In genomic region chr6:114174052-114174397, GRCm38 (mm10) we compare ENCODE assay signal across 15 mouse cellular contexts. TPM values are rescaled to one million over a fixed set of nuclear protein-coding genes. Genes with fewer than 3 reads are reported as not detected.
DNase-seq lines count a peak whose midpoint lies in the region; ATAC-seq lines count a peak whose summit lies in the region.
"Had no signal": no experiment of that assay in that cellular context is flagged by ENCODE, and none has a peak within 500 bp of the region (broad histone marks: within the 10 kb centered on the region; RNA-seq: fewer than 3 reads in every experiment).

No protein-coding gene starts in this region.

- peaks cover 15% of the 10 kb centered on the region for H3K4me1 ChIP-seq in kidney, embryonic 15.5 days
- H3K4me1 ChIP-seq in forebrain, embryonic 12.5 days, result peaks cover 19% of the 10 kb centered on the region
- H3K4me1 ChIP-seq in hindbrain, embryonic 15.5 days (replicated peaks), result peaks cover 19% of the 10 kb centered on the region
- H3K4me1 ChIP-seq in neural tube, embryonic 12.5 days, result peaks cover 20% of the 10 kb centered on the region
- H3K4me1 ChIP-seq: embryonic facial prominence, embryonic 15.5 days; limb, embryonic 12.5 days had no signal

- WGBS in kidney, embryonic 15.5 days, result 4% methylated on average over 8 of the region's 8 CpGs
- WGBS in forebrain, embryonic 12.5 days, result 1% methylated on average over 8 of the region's 8 CpGs
- WGBS in hindbrain, embryonic 15.5 days, result under 1% methylated on average over 8 of the region's 8 CpGs
- 5% methylated on average over 8 of the region's 8 CpGs for WGBS in neural tube, embryonic 12.5 days

- no peaks in the 10 kb centered on the region for H3K36me3 ChIP-seq in kidney, embryonic 15.5 days
- no peaks in the 10 kb centered on the region for H3K36me3 ChIP-seq in forebrain, embryonic 12.5 days (replicated peaks)
- H3K36me3 ChIP-seq in hindbrain, embryonic 15.5 days, result no peaks in the 10 kb centered on the region
- no peaks in the 10 kb centered on the region for H3K36me3 ChIP-seq in neural tube, embryonic 12.5 days
- H3K36me3 ChIP-seq: embryonic facial prominence, embryonic 15.5 days; limb, embryonic 12.5 days had no signal

- H3K27ac ChIP-seq in kidney, embryonic 15.5 days, result 0 out of 2 replicates have a peak overlapping the region, but pooled peaks have one; percentile 7
- 0 out of 2 replicates have a peak overlapping the region, but pooled peaks have one; percentile 53 for H3K27ac ChIP-seq in forebrain, embryonic 12.5 days
- peak overlapping the region; percentile 74 for H3K27ac ChIP-seq in hindbrain, embryonic 15.5 days (replicated peaks)
- no peak overlapping the region for H3K27ac ChIP-seq in neural tube, embryonic 12.5 days
- H3K27ac ChIP-seq: embryonic facial prominence, embryonic 15.5 days; heart, adult 2 months; limb, embryonic 12.5 days had no signal

- no peak overlapping the region for H3K9ac ChIP-seq in kidney, embryonic 15.5 days
- H3K9ac ChIP-seq in forebrain, embryonic 12.5 days, result no peak overlapping the region
- no peak overlapping the region for H3K9ac ChIP-seq in hindbrain, embryonic 15.5 days
- no peak overlapping the region for H3K9ac ChIP-seq in neural tube, embryonic 12.5 days
- H3K9ac ChIP-seq: embryonic facial prominence, embryonic 15.5 days; limb, embryonic 12.5 days; liver, postnatal 0 days had no signal

- DNase-seq in kidney, adult 18-20 months, result no peak
- no peak for DNase-seq in thymus, postnatal 10 days (ENCODE audit: low spot score in 2 of 2)
- DNase-seq in urinary bladder, adult 18-20 months (ENCODE audit: low spot score in 2 of 2), result no peak
- DNase-seq: cerebellum, adult 9-10 months; heart, adult 2 months; heart, postnatal 10 days; kidney, adult 2 months; liver, postnatal 0 days had no signal

- peak; percentile 78; the same call in 1 of the 2 replicates for ATAC-seq in kidney, embryonic 15.5 days (replicated peaks; ENCODE audit: low FRiP score)
- ATAC-seq in forebrain, embryonic 12.5 days (ENCODE audit: low FRiP score), result no peak
- peak; percentile 55 for ATAC-seq in hindbrain, embryonic 15.5 days (ENCODE audit: low FRiP score, low read depth)
- peak; percentile 79 for ATAC-seq in neural tube, embryonic 12.5 days (ENCODE audit: low FRiP score, low read depth)
- ATAC-seq in frontal cortex, adult (ENCODE audit: low TSS enrichment), result no peak
- ATAC-seq: liver, postnatal 0 days had no signal

- H3K27me3 ChIP-seq in kidney, embryonic 15.5 days, result 0 out of 2 replicates have a peak, but pooled peaks cover 12% of the 10 kb centered on the region
- H3K27me3 ChIP-seq in forebrain, embryonic 12.5 days, result peaks cover 50% of the 10 kb centered on the region
- H3K27me3 ChIP-seq in hindbrain, embryonic 15.5 days, result peaks cover 9% of the 10 kb centered on the region
- H3K27me3 ChIP-seq in neural tube, embryonic 12.5 days (replicated peaks), result peaks cover 43% of the 10 kb centered on the region

- no peak overlapping the region for H3K4me3 ChIP-seq in kidney, embryonic 15.5 days (replicated peaks)
- no peak overlapping the region for H3K4me3 ChIP-seq in forebrain, embryonic 12.5 days (replicated peaks)
- H3K4me3 ChIP-seq in hindbrain, embryonic 15.5 days, result no peak overlapping the region
- no peak overlapping the region for H3K4me3 ChIP-seq in neural tube, embryonic 12.5 days
- H3K4me3 ChIP-seq: embryonic facial prominence, embryonic 15.5 days; heart, adult 2 months; limb, embryonic 12.5 days had no signal

- no peaks in the 10 kb centered on the region for H3K9me3 ChIP-seq in kidney, embryonic 15.5 days (replicated peaks)
- H3K9me3 ChIP-seq in forebrain, embryonic 12.5 days, result no peaks in the 10 kb centered on the region
- no peaks in the 10 kb centered on the region for H3K9me3 ChIP-seq in hindbrain, embryonic 15.5 days
- H3K9me3 ChIP-seq in neural tube, embryonic 12.5 days, result no peaks in the 10 kb centered on the region
- H3K9me3 ChIP-seq: embryonic facial prominence, embryonic 15.5 days; limb, embryonic 12.5 days had no signal

- H3K4me2 ChIP-seq in kidney, embryonic 15.5 days, result peak overlapping the region; percentile 41
- H3K4me2 ChIP-seq in forebrain, embryonic 12.5 days, result peak overlapping the region; percentile 47
- H3K4me2 ChIP-seq in hindbrain, embryonic 15.5 days, result peak overlapping the region; percentile 33
- H3K4me2 ChIP-seq in neural tube, embryonic 12.5 days (replicated peaks), result peak overlapping the region; percentile 45
- H3K4me2 ChIP-seq: embryonic facial prominence, embryonic 15.5 days; limb, embryonic 12.5 days had no signal

RNA-seq across cellular contexts. Expression of gene Slc6a11, which starts 43.0 kb away (rescaled TPM):
- 0.13 and 0.17 TPM in 2 replicates for polyA plus RNA-seq in kidney, embryonic 15.5 days (2015; fragmentation: Nextera tagmentation; extraction: Ambion mirVana)
- polyA plus RNA-seq in forebrain, embryonic 12.5 days (2016; fragmentation: Nextera tagmentation; extraction: Ambion mirVana), result 1.2 and 1.9 TPM in 2 replicates
- 80.6 and 83.2 TPM in 2 replicates for polyA plus RNA-seq in hindbrain, embryonic 15.5 days (2015; fragmentation: Nextera tagmentation; extraction: Ambion mirVana)
- polyA plus RNA-seq in neural tube, embryonic 12.5 days (2016; fragmentation: Nextera tagmentation; extraction: Ambion mirVana), result 5.6 and 7.1 TPM in 2 replicates
- polyA plus RNA-seq: heart, adult 2 months; kidney, adult 2 months had no signal

Comparison
In these comparisons a context has a peak if more than half of its experiments do, and no peak if none do; other contexts are left out.
1. ATAC-seq: peak in kidney, embryonic 15.5 days (single experiment), hindbrain, embryonic 15.5 days (single experiment) and neural tube, embryonic 12.5 days (single experiment); none in forebrain, embryonic 12.5 days (single experiment) and frontal cortex, adult (single experiment).
2. RNA of gene Slc6a11, which starts 43.0 kb away (polyA plus RNA-seq): 80.6 to 83.2 TPM in hindbrain, embryonic 15.5 days; 5.6 to 7.1 TPM in neural tube, embryonic 12.5 days, 1.2 to 1.9 TPM in forebrain, embryonic 12.5 days and 0.13 to 0.17 TPM in kidney, embryonic 15.5 days; every median in the first group is over 10 times any median in the second.
3. Peak in every context shown above with its lines, with median percentiles within 50 percentile points of each other: H3K4me2 ChIP-seq.